Mouse (Mus musculus): ENCODE data around the gene Thsd4. TPM values are rescaled to one million over a fixed set of nuclear protein-coding genes. Genes with fewer than 3 reads are reported as not detected.

The Thsd4 gene
- polyA plus RNA-seq, 1 experiment from 2014 or later, result 19.9 TPM

DNA sequence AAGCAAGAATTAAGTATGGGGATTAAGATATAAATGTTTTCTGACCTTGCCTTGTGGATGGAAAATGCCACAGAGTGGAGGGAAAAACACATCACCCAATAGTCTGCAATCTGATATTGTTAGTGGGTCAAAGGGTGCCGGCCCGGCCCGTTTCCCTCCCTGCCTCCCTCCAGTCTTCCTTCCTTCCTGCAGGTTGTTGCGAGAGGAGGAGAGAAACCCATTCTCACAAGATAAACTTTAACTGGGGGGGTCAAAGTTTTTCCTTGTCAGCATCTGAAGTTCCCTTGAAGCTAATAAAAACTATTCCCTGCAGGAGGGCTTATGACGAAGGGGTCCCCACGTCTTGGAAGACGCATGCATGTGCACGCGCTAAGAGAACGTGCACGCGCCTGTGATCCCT is 8.5 kb upstream of the Thsd4 start:
- Histone ChIP-seq H3K4me2 (ENCODE audit: low read length) (peak overlapping the region; percentile 23; the same call in 1 of the 2 replicates), H3K36me3 (ENCODE audit: insufficient read depth, low read length) (no peaks in the 10 kb centered on the region), H3K4me3 (replicated peaks; ENCODE audit: low read depth, low read length) (no peak overlapping the region), H3K27me3 (ENCODE audit: insufficient read depth, low read length) (no peaks in the 10 kb centered on the region), H3K9me3 (replicated peaks; ENCODE audit: low read length) (no peaks in the 10 kb centered on the region), H3K9ac (ENCODE audit: low read depth, low read length) (no peak overlapping the region), H3K4me1 (replicated peaks; ENCODE audit: insufficient read depth, low read length) (0 out of 2 replicates have a peak, but pooled peaks cover 7% of the 10 kb centered on the region), H3K27ac (no peak overlapping the region)
- 30% methylated on average over 12 of the region's 12 CpGs for WGBS
- no peak for TF ChIP-seq CTCF (IDR thresholded peaks at IDR 0.05; ENCODE audit: low read depth)
- no peak for ATAC-seq (replicated peaks; ENCODE audit: low FRiP score, low read depth)
- no peak for DNase-seq (ENCODE audit: low spot score)

DNA sequence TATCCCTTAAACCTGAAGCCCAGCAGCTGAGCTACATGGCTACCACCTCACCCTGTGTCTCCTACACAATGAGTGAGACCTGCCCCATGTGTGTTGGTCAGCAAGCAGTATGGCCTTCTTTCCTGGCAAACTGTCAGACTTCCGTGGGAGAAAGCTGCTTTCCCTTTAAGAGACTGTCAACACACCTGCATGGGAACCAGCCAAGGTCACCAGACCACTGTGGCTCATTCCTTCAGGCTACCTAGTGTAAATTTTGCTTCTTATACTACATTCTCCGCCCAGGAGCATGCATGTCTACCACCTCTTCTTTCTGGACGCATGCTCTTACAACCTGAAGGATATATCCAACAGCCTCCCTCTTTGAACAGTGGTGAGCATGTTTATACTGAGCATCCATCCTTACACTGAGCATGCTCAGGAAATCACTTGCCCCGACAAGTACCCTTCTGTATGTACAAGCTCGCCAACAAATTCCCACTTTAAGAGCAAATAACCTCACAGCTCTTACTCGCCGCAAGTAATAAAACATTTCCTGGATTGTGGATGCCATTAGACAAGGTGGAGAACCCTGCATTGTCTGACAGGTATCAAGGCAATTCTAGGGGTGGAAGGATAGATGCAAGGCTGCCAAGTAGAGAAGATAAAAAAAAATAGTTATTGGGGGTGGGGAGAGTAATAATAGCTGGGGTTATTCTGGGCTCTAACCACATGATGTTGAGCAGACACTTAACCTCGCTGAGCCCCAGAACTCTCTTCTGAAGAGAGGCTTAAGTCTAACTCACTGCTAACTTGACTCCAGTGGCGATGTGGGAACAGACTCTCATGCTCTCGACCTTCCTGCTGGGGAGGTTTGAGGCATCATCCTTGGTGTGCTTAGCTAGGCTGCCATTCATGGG is 7.8 kb upstream of the Thsd4 start:
- Histone ChIP-seq H3K9ac (ENCODE audit: low read depth, low read length) (no peak overlapping the region), H3K27ac (no peak overlapping the region), H3K27me3 (ENCODE audit: insufficient read depth, low read length) (no peaks in the 10 kb centered on the region), H3K4me3 (replicated peaks; ENCODE audit: low read depth, low read length) (no peak overlapping the region), H3K9me3 (replicated peaks; ENCODE audit: low read length) (no peaks in the 10 kb centered on the region), H3K4me2 (ENCODE audit: low read length) (no peak overlapping the region), H3K36me3 (ENCODE audit: insufficient read depth, low read length) (no peaks in the 10 kb centered on the region), H3K4me1 (replicated peaks; ENCODE audit: insufficient read depth, low read length) (0 out of 2 replicates have a peak, but pooled peaks cover 7% of the 10 kb centered on the region)
- WGBS, result 59% methylated on average over 10 of the region's 10 CpGs
- no peak for DNase-seq (ENCODE audit: low spot score)
- ATAC-seq (replicated peaks; ENCODE audit: low FRiP score, low read depth), result no peak
- no peak for TF ChIP-seq CTCF (IDR thresholded peaks at IDR 0.05; ENCODE audit: low read depth)

DNA sequence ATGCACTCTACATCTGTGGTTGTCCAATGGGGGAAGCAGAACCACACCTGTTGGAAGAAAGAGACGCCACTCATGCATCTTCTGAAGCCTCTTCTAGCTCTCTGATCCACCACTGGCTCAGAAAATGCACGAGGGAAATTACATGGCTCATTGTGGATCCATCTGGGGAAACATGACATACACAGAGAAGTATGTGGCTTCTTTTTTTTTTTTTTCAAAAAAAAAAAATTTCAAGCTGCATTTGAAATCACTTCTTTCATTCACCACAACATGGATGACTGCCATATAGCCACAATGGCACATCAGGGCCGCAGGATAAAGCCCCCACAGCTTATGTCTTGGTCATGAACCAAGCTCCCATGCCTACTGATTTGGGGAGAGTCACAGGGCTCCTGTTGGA is 6.4 kb upstream of the Thsd4 start:
- Histone ChIP-seq H3K9me3 (replicated peaks; ENCODE audit: low read length) (no peaks in the 10 kb centered on the region), H3K4me2 (ENCODE audit: low read length) (no peak overlapping the region), H3K9ac (ENCODE audit: low read depth, low read length) (no peak overlapping the region), H3K27me3 (ENCODE audit: insufficient read depth, low read length) (no peaks in the 10 kb centered on the region), H3K4me3 (replicated peaks; ENCODE audit: low read depth, low read length) (no peak overlapping the region), H3K27ac (no peak overlapping the region), H3K36me3 (ENCODE audit: insufficient read depth, low read length) (no peaks in the 10 kb centered on the region), H3K4me1 (replicated peaks; ENCODE audit: insufficient read depth, low read length) (0 out of 2 replicates have a peak, but pooled peaks cover 7% of the 10 kb centered on the region)
- no peak for ATAC-seq (replicated peaks; ENCODE audit: low FRiP score, low read depth)
- no peak for TF ChIP-seq CTCF (IDR thresholded peaks at IDR 0.05; ENCODE audit: low read depth)
- WGBS, result 85% methylated on average over 3 of the region's 3 CpGs
- no peak for DNase-seq (ENCODE audit: low spot score)

DNA sequence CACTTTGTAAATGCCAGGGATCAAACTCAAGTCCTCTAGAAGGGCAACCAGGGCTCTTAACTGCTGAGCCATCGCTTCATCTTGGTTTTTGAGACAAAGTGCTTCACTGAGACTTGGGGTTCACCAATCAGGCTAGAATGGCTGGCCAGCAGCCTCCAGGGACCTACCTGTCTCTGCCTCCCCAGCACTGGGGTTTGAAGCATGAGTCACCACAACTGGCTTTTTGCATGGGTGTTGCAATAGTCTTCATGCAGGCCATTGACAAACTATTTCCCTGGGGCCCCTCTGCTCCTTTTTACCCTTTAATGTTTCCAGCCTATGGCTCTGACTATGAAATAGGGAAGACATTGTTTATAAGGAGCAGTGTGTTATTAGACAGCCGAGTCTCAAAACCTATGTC is 6.0 kb upstream of the Thsd4 start:
- Histone ChIP-seq H3K4me3 (replicated peaks; ENCODE audit: low read depth, low read length) (no peak overlapping the region), H3K27me3 (ENCODE audit: insufficient read depth, low read length) (no peaks in the 10 kb centered on the region), H3K4me2 (ENCODE audit: low read length) (no peak overlapping the region), H3K36me3 (ENCODE audit: insufficient read depth, low read length) (no peaks in the 10 kb centered on the region), H3K27ac (no peak overlapping the region), H3K4me1 (replicated peaks; ENCODE audit: insufficient read depth, low read length) (0 out of 2 replicates have a peak, but pooled peaks cover 7% of the 10 kb centered on the region), H3K9ac (ENCODE audit: low read depth, low read length) (no peak overlapping the region), H3K9me3 (replicated peaks; ENCODE audit: low read length) (no peaks in the 10 kb centered on the region)
- no peak for TF ChIP-seq CTCF (IDR thresholded peaks at IDR 0.05; ENCODE audit: low read depth)
- DNase-seq (ENCODE audit: low spot score) (no peak), ATAC-seq (replicated peaks; ENCODE audit: low FRiP score, low read depth) (no peak)
- WGBS, result 96% methylated on average over 2 of the region's 2 CpGs

DNA sequence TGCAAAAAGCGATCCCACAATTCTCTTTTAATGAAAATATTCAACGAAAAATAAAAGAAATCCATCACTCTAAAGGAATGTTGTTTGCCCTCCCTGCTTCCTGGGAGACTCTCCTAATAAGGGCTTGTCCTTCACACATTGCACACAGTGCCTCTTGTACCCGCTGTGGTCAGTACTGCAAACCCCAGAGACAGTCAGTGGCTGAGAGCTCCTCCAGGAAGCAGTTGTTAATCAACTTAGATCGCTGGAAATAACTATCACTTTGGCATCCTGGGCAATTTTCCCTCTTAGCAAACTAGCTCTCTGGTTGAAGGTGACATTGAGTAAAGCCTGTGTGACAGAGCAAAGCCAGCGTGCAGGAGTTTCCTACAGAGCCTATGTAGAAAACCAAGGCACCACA is 5.2 kb upstream of the Thsd4 start:
- Histone ChIP-seq H3K9me3 (replicated peaks; ENCODE audit: low read length) (no peaks in the 10 kb centered on the region), H3K27me3 (ENCODE audit: insufficient read depth, low read length) (no peaks in the 10 kb centered on the region), H3K4me2 (ENCODE audit: low read length) (no peak overlapping the region), H3K9ac (ENCODE audit: low read depth, low read length) (no peak overlapping the region), H3K36me3 (ENCODE audit: insufficient read depth, low read length) (no peaks in the 10 kb centered on the region), H3K4me1 (replicated peaks; ENCODE audit: insufficient read depth, low read length) (0 out of 2 replicates have a peak, but pooled peaks cover 12% of the 10 kb centered on the region), H3K27ac (no peak overlapping the region), H3K4me3 (replicated peaks; ENCODE audit: low read depth, low read length) (no peak overlapping the region)
- WGBS, result 56% methylated on average over 5 of the region's 5 CpGs
- no peak for TF ChIP-seq CTCF (IDR thresholded peaks at IDR 0.05; ENCODE audit: low read depth)
- ATAC-seq (replicated peaks; ENCODE audit: low FRiP score, low read depth), result no peak
- no peak for DNase-seq (ENCODE audit: low spot score)

DNA sequence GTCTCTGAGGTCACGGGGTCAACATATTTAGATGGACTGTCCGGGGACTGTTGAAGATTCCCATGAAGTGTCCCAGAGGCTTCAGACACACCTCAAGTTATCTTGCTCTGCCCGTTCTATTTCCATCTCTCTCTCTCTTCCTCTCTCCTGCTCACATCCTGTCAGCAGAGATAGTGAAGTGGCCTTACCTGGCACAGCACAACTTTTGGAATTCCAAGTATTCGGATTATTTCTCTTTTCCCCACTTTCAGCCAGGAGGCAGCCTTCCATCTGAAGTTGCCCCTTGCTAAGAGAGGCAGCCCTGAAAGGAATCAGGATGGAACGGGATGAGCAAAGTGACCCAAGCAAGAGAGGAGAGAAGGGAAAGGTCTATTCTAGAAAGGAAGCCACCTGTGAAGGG is 4.3 kb upstream of the Thsd4 start:
- H3K4me3 ChIP-seq (replicated peaks; ENCODE audit: low read depth, low read length), result no peak overlapping the region
- DNase-seq (ENCODE audit: low spot score) (no peak), ATAC-seq (replicated peaks; ENCODE audit: low FRiP score, low read depth) (no peak)
- no peaks in the 10 kb centered on the region for H3K27me3 ChIP-seq (ENCODE audit: insufficient read depth, low read length)
- TF ChIP-seq CTCF (IDR thresholded peaks at IDR 0.05; ENCODE audit: low read depth), result no peak
- H3K4me1 ChIP-seq (replicated peaks; ENCODE audit: insufficient read depth, low read length), result 0 out of 2 replicates have a peak, but pooled peaks cover 15% of the 10 kb centered on the region
- H3K9ac ChIP-seq (ENCODE audit: low read depth, low read length), result no peak overlapping the region
- no peaks in the 10 kb centered on the region for H3K36me3 ChIP-seq (ENCODE audit: insufficient read depth, low read length)
- no peak overlapping the region for H3K27ac ChIP-seq
- WGBS, result 61% methylated on average over 5 of the region's 5 CpGs
- no peaks in the 10 kb centered on the region for H3K9me3 ChIP-seq (replicated peaks; ENCODE audit: low read length)
- no peak overlapping the region for H3K4me2 ChIP-seq (ENCODE audit: low read length)

Data from kidney, postnatal 0 days (tissue).